Mouse (Mus musculus) liver, postnatal 0 days (tissue): Measurements from ENCODE around the gene Dnmt3b. TPM values are rescaled to one million over a fixed set of nuclear protein-coding genes. Genes with fewer than 3 reads are reported as not detected.
"Not testable (repeated sequence)": the region's sequence is repeated elsewhere in the genome, so short reads cannot be mapped to it uniquely, and the experiment has no call there.

ENCODE experiments used
- ATAC-seq: fragments of 200-750 bp; cut with Nextera tagmentation; 2 replicates; pipeline ENCODE4 v1.8.0; 2017; ENCODE audit warnings: mild to moderate bottlenecking, moderate library complexity
- DNase-seq: peaks from one replicate; pipeline ENCODE4 v3.0.0-alpha.2; 2016
- H3K27ac ChIP-seq: fragments of 300-500 bp; sonication (generic); 2 replicates; pipeline ENCODE4 v1.5.1; 2014; ENCODE audit warnings: antibody characterized with exemption, moderate library complexity, mild to moderate bottlenecking, low read depth
- H3K27me3 ChIP-seq: fragments of 300-500 bp; sonication (generic); 2 replicates; pipeline ENCODE4 v1.6.1; 2014; ENCODE audit warnings: low read length, control low read depth, mixed read lengths; ENCODE audit not compliant: insufficient read depth
- H3K36me3 ChIP-seq: fragments of 300-500 bp; sonication (generic); replicated peaks from 2 replicates; pipeline ENCODE4 v1.6.1; 2014; ENCODE audit warnings: mild to moderate bottlenecking, control low read depth, low read length, moderate library complexity, mixed read lengths; ENCODE audit not compliant: insufficient read depth
- H3K4me1 ChIP-seq: fragments of 300-500 bp; sonication (generic); 2 replicates; pipeline ENCODE4 v1.6.1; 2014; ENCODE audit warnings: antibody characterized with exemption, mild to moderate bottlenecking, control low read depth; ENCODE audit not compliant: insufficient read depth
- H3K4me2 ChIP-seq: fragments of 300-500 bp; sonication (generic); 2 replicates; pipeline ENCODE4 v1.6.1; 2014; ENCODE audit warnings: low read depth, mild to moderate bottlenecking, low read length, moderate library complexity, mixed read lengths
- H3K4me3 ChIP-seq: fragments of 300-500 bp; sonication (generic); 2 replicates; pipeline ENCODE4 v1.5.1; 2014; ENCODE audit warnings: low read depth, low read length
- H3K9ac ChIP-seq: fragments of 300-500 bp; sonication (generic); replicated peaks from 2 replicates; pipeline ENCODE4 v1.6.1; 2014; ENCODE audit warnings: mild to moderate bottlenecking, moderate library complexity
- H3K9me3 ChIP-seq: fragments of 300-500 bp; sonication (generic); 2 replicates; pipeline ENCODE4 v1.6.1; 2016; ENCODE audit warnings: mild to moderate bottlenecking, control low read depth, low read length, mixed read lengths
- CTCF ChIP-seq: sonication (generic); IDR thresholded peaks from 2 replicates; pipeline ENCODE4 v1.5.1; 2016; ENCODE audit warnings: antibody characterized with exemption, low read depth
- EP300 ChIP-seq: IDR thresholded peaks from 2 replicates; pipeline ENCODE4 v1.6.1; 2016; ENCODE audit warnings: antibody characterized with exemption, low read depth, mild to moderate bottlenecking
- whole genome bisulfite sequencing: fragments of 180-500 bp; shearing (Covaris S2); extraction: QIAGEN DNeasy Blood & Tissue Kit; methylation state at CpG from one replicate; pipeline ENCODE4 v1.1.7; 2014; ENCODE audit not compliant: insufficient replicate concordance; 5-methylcytosine and 5-hydroxymethylcytosine counted together
- polyA plus RNA-seq: library from polyadenylated mRNA; unstranded; fragments of >200 nt; fragmentation: Nextera tagmentation; extraction: Ambion mirVana; gene quantifications from 2 replicates; pipeline ENCODE4 v1.2.1, GENCODE M21; 2015

Dnmt3b gene
- polyA plus RNA-seq, 1 experiment from 2014 or later, result 5.3 TPM

DNA sequence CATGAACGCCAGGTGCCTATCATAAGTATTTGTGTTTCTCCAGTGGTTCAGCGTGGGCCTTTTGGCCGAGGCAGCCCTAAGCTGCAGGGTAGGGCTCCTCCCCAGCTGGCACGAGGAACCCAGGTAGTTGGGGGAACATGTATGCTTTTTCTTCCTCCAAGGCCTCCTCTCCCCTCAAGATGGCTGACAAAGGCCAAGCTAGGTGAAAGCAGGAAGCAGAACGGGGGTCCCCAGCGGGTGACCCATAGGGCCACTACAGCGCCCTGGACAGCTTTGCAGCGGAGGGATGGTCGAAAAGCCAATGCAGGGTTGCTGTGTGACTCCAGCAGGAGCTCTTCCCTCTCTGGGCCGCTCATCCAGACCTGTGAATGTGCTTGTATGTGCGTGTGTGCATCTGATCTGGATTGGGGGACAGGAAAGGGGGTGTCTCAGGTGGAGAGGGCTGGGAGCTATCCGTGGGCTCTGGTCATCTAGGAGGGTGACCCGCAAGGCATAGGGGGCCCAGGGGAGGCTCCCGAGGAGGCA lies 415 bp upstream of the Dnmt3b start:
- no peaks in the 10 kb centered on the region for H3K27me3 ChIP-seq
- H3K9ac ChIP-seq, result peak overlapping the region; percentile 70

DNA sequence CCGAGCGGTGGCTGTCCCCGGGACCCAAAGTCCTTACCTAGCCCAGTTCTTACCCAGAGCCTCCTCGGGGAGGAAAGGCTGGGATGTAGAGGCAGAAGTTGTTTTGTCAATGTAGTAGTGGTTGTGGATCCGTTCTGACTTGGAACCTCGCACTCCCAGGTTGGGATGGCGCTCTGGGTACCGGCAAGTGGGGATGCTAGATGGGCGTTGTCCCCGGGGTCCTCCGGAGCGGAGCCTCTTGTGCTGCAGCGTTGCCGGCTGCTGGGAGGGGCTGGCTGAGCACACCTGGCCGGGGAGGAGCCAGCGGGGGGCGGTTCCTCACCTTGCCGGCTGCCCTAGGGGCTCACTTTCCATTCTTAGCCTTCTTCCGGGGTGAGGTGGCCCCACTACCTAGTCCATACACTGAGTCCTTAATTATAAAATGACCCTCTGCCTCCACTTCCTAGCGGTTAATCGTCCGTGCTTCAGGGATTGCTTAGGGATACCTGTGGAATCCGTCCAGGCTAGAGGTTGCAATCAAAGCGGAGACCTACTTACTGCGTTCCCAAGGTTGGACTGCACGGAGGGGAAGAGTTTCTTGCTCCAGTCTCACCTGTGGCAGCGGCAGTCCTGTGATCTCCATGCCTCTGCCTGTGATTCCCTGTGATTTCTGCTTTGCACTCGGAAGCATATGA lies 901 bp downstream of the Dnmt3b start:
- Histone ChIP-seq H3K27ac (no peak overlapping the region), H3K4me2 (peak overlapping the region; percentile 88), H3K9me3 (no peaks in the 10 kb centered on the region), H3K36me3 (no peaks in the 10 kb centered on the region), H3K4me3 (peak overlapping the region; percentile 84), H3K9ac (peak overlapping the region; percentile 70), H3K27me3 (no peaks in the 10 kb centered on the region), H3K4me1 (peaks cover 14% of the 10 kb centered on the region)
- 7% methylated on average over 26 of the region's 28 CpGs for WGBS
- ATAC-seq (peak; percentile 33), DNase-seq (peak; percentile 56)
- TF ChIP-seq CTCF (no peak), EP300 (no peak)

More for the DNA sequence above, 415 bp upstream of the Dnmt3b start:
- DNase-seq, result no peak
- TF ChIP-seq EP300 (no peak), CTCF (no peak)
- no peak overlapping the region for H3K27ac ChIP-seq
- no peaks in the 10 kb centered on the region for H3K36me3 ChIP-seq
- H3K4me2 ChIP-seq, result peak overlapping the region; percentile 88
- peak; percentile 1; the same call in 1 of the 2 replicates for ATAC-seq
- peaks cover 14% of the 10 kb centered on the region for H3K4me1 ChIP-seq
- peak overlapping the region; percentile 84 for H3K4me3 ChIP-seq
- no peaks in the 10 kb centered on the region for H3K9me3 ChIP-seq
- WGBS, result 29% methylated on average over 13 of the region's 14 CpGs

DNA sequence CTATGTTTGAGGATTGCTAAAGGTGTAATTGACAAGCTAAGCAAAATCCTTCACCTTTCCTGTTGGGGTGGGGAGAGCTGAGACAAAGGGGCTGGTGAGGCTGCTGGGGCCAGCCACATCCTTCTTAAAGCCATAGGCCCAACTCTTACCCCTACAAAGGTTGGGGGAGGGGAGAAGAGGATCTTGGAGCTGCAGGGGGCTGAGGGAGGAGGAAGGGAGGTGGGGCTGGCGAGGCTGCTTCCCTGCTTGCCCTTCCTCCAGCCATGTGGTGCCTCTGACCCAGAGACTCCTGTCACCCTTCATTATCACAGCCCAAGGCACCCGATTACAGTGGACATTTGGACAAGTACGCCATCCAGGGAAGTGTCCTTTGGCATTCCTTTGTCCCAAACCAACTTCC lies 2.4 kb downstream of the Dnmt3b start:
- Histone ChIP-seq H3K9me3 (no peaks in the 10 kb centered on the region), H3K36me3 (no peaks in the 10 kb centered on the region), H3K4me2 (no peak overlapping the region), H3K4me1 (peaks cover 22% of the 10 kb centered on the region), H3K27me3 (no peaks in the 10 kb centered on the region), H3K9ac (no peak overlapping the region), H3K4me3 (no peak overlapping the region), H3K27ac (no peak overlapping the region)
- DNase-seq, result no peak
- no peak for ATAC-seq
- 77% methylated on average over 3 of the region's 3 CpGs for WGBS
- TF ChIP-seq CTCF, result no peak
- TF ChIP-seq EP300, result no peak

DNA sequence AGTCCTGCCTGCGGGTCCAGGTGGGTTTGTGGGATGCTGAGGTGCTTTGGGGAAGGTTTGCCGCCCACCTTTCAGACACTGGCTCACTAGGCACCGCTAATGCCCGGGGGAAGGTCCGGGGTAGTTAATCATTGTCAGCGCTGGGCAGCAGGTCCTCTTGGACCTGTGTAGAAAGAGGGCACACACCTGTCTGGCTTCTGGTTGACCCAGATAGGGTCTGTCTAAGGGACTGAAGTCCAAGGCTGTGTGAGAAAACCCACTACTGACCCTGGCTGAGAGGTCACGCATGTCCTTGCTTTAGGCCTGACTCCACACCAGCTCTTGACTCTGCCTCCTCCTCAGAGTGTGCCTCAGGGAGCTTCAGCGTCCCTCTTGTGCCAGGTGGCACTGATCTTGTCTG lies 8.4 kb downstream of the Dnmt3b start:
- not testable (repeated sequence) for H3K27me3 ChIP-seq, H3K36me3 ChIP-seq, H3K9me3 ChIP-seq, DNase-seq, H3K4me2 ChIP-seq, H3K4me3 ChIP-seq, H3K9ac ChIP-seq
- Histone ChIP-seq H3K4me1 (peaks cover 21% of the 10 kb centered on the region), H3K27ac (peak overlapping the region; percentile 62)
- ATAC-seq, result peak; percentile 95
- WGBS, result 61% methylated on average over 6 of the region's 8 CpGs

- peaks cover 21% of the 10 kb centered on the region for H3K4me1 ChIP-seq
- 56% methylated on average over 3 of the region's 3 CpGs for WGBS
- no peak for ATAC-seq
Measured at GRCm38 (mm10) chr2:153660616-153661015, 11.4 kb downstream of the Dnmt3b start.

DNA sequence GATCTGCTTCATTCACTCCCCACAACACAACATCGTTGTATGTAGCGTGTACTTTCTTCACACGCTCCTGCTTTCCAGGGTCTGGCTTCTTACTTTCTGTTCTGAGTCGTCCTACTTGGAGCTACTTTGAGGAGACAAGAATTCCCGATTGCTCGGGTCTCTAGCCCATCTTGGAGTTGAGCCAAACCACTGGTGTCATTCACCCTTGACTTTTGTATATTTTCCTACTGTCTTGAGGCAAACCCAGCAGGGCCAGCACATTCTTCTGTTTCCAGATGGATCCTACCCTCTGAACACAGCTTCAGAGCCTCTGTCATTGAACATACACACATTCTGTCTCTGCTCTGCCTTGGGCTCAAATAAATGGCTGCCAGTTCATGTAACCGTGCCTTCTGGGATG lies 16.2 kb downstream of the Dnmt3b start:
- DNase-seq (no peak), ATAC-seq (no peak)
- Histone ChIP-seq H3K36me3 (peaks cover 3% of the 10 kb centered on the region; the same call in 1 of the 2 replicates), H3K4me2 (no peak overlapping the region), H3K4me3 (no peak overlapping the region), H3K9ac (no peak overlapping the region), H3K27ac (no peak overlapping the region), H3K27me3 (no peaks in the 10 kb centered on the region), H3K9me3 (no peaks in the 10 kb centered on the region), H3K4me1 (0 out of 2 replicates have a peak, but pooled peaks cover 6% of the 10 kb centered on the region)
- TF ChIP-seq CTCF (no peak), EP300 (no peak)
- WGBS, result 85% methylated on average over 7 of the region's 7 CpGs

More at GRCm38 (mm10) chr2:153660616-153661015, 11.4 kb downstream of the Dnmt3b start:
- no peaks in the 10 kb centered on the region for H3K9me3 ChIP-seq
- H3K27me3 ChIP-seq, result no peaks in the 10 kb centered on the region
- TF ChIP-seq EP300, result no peak
- no peak for TF ChIP-seq CTCF
- no peak overlapping the region for H3K4me2 ChIP-seq
- no peak overlapping the region for H3K27ac ChIP-seq
- DNase-seq, result peak; percentile 34
- H3K4me3 ChIP-seq, result no peak overlapping the region
- no peak overlapping the region for H3K9ac ChIP-seq
- H3K36me3 ChIP-seq, result 0 out of 2 replicates have a peak, but pooled peaks cover under 1% of the 10 kb centered on the region
